In genomic region chr17:30635367-30635766, GRCm38 (mm10) we compare ENCODE assay signal across 8 mouse cellular contexts. TPM values are rescaled to one million over a fixed set of nuclear protein-coding genes. Genes with fewer than 3 reads are reported as not detected.
DNase-seq lines count a peak whose midpoint lies in the region; ATAC-seq and TF ChIP-seq lines count a peak whose summit lies in the region.

No protein-coding gene starts in this region.

- no peak overlapping the region for H3K27ac ChIP-seq in embryonic facial prominence, embryonic 14.5 days (replicated peaks; ENCODE audit: low read depth, low read length)
- no peak overlapping the region for H3K27ac ChIP-seq in intestine, embryonic 16.5 days (ENCODE audit: low read length)
- H3K27ac ChIP-seq in midbrain, embryonic 15.5 days, result no peak overlapping the region
- no peak overlapping the region for H3K27ac ChIP-seq in layer of hippocampus, adult 2 months

- ATAC-seq in embryonic facial prominence, embryonic 14.5 days (ENCODE audit: low read depth), result peak; percentile 63
- ATAC-seq in intestine, embryonic 16.5 days, result peak; percentile 21; the same call in 1 of the 2 replicates
- no peak for ATAC-seq in midbrain, embryonic 15.5 days (replicated peaks)
- no peak for ATAC-seq in megakaryocyte, adult 5-6 weeks (ENCODE audit: poor library complexity, severe bottlenecking)

- WGBS in embryonic facial prominence, embryonic 14.5 days, result 18% methylated on average over 16 of the region's 17 CpGs
- 23% methylated on average over 17 of the region's 17 CpGs for WGBS in intestine, embryonic 16.5 days
- whole genome bisulfite sequencing in midbrain, embryonic 15.5 days, result 15% methylated on average over 15 of the region's 17 CpGs

- H3K27me3 ChIP-seq in embryonic facial prominence, embryonic 14.5 days (replicated peaks; ENCODE audit: control insufficient read depth, insufficient read depth, low read length), result no peaks in the 10 kb centered on the region
- no peaks in the 10 kb centered on the region for H3K27me3 ChIP-seq in intestine, embryonic 16.5 days (replicated peaks; ENCODE audit: control insufficient read depth, insufficient read depth, low read length)
- H3K27me3 ChIP-seq in midbrain, embryonic 15.5 days (replicated peaks), result no peaks in the 10 kb centered on the region

- no peak for TF ChIP-seq CTCF in layer of hippocampus, adult 2 months (conservative IDR thresholded peaks at IDR 0.05)

- peak overlapping the region; percentile 32 for H3K4me3 ChIP-seq in embryonic facial prominence, embryonic 14.5 days (ENCODE audit: low read depth, low read length)
- H3K4me3 ChIP-seq in intestine, embryonic 16.5 days (ENCODE audit: low read length), result peak overlapping the region; percentile 23
- no peak overlapping the region for H3K4me3 ChIP-seq in midbrain, embryonic 15.5 days
- no peak overlapping the region for H3K4me3 ChIP-seq in layer of hippocampus, adult 2 months

- H3K4me2 ChIP-seq in embryonic facial prominence, embryonic 14.5 days (ENCODE audit: low read depth, low read length), result peak overlapping the region; percentile 45
- H3K4me2 ChIP-seq in intestine, embryonic 16.5 days (ENCODE audit: low read depth, low read length), result peak overlapping the region; percentile 26
- peak overlapping the region; percentile 1; the same call in 1 of the 2 replicates for H3K4me2 ChIP-seq in midbrain, embryonic 15.5 days

- no peaks in the 10 kb centered on the region for H3K36me3 ChIP-seq in embryonic facial prominence, embryonic 14.5 days (ENCODE audit: control insufficient read depth, insufficient read depth, low read length)
- no peaks in the 10 kb centered on the region for H3K36me3 ChIP-seq in intestine, embryonic 16.5 days (ENCODE audit: control insufficient read depth, insufficient read depth, low read length)
- no peaks in the 10 kb centered on the region for H3K36me3 ChIP-seq in midbrain, embryonic 15.5 days (replicated peaks)

- 0 out of 2 replicates have a peak overlapping the region, but pooled peaks have one; percentile 45 for H3K9ac ChIP-seq in embryonic facial prominence, embryonic 14.5 days (ENCODE audit: low read depth, low read length)
- peak overlapping the region; percentile 27 for H3K9ac ChIP-seq in intestine, embryonic 16.5 days (ENCODE audit: low read depth, low read length)
- H3K9ac ChIP-seq in midbrain, embryonic 15.5 days, result no peak overlapping the region

- H3K4me1 ChIP-seq in embryonic facial prominence, embryonic 14.5 days (ENCODE audit: control insufficient read depth, insufficient read depth, low read length), result no peaks in the 10 kb centered on the region
- H3K4me1 ChIP-seq in intestine, embryonic 16.5 days (ENCODE audit: control insufficient read depth, insufficient read depth, low read length), result peaks cover 4% of the 10 kb centered on the region; the same call in 1 of the 2 replicates
- no peaks in the 10 kb centered on the region for H3K4me1 ChIP-seq in midbrain, embryonic 15.5 days

- DNase-seq in ovary, postnatal 14 days (ENCODE audit: low spot score), result peak; percentile 16
- DNase-seq in ovary, adult 18-20 months (ENCODE audit: low spot score), result no peak
- DNase-seq in embryonic facial prominence, embryonic 14.5 days (ENCODE audit: low spot score), result peak; percentile 65
- DNase-seq in layer of hippocampus, adult 2 months (ENCODE audit: low spot score in 2 of 2), result no peak
- DNase-seq in adrenal gland, postnatal 25 days, result no peak

- no peaks in the 10 kb centered on the region for H3K9me3 ChIP-seq in embryonic facial prominence, embryonic 14.5 days (ENCODE audit: control insufficient read depth, low read length)
- no peaks in the 10 kb centered on the region for H3K9me3 ChIP-seq in intestine, embryonic 16.5 days (ENCODE audit: control insufficient read depth, low read length)
- H3K9me3 ChIP-seq in midbrain, embryonic 15.5 days, result no peaks in the 10 kb centered on the region

RNA-seq across cellular contexts. Expression of gene Glo1, which starts 8.7 kb away (rescaled TPM):
- polyA plus RNA-seq in embryonic facial prominence, embryonic 14.5 days (2014; fragmentation: Nextera tagmentation; extraction: Ambion mirVana), result 214 and 221 TPM in 2 replicates
- 234 and 240 TPM in 2 replicates for polyA plus RNA-seq in intestine, embryonic 16.5 days (2015; fragmentation: Nextera tagmentation; extraction: Ambion mirVana)
- 128 and 131 TPM in 2 replicates for polyA plus RNA-seq in midbrain, embryonic 15.5 days (2015; fragmentation: Nextera tagmentation; extraction: Ambion mirVana)
- 52.5 and 55.3 TPM in 2 replicates for total RNA-seq in megakaryocyte, adult 5-6 weeks (2015)
- total RNA-seq in megakaryocyte, adult 5-6 weeks (2017), result 56.7 and 61.8 TPM in 2 replicates
- total RNA-seq in layer of hippocampus, adult 2 months (2021), result 100 to 1,000 TPM; 194 to 199 TPM
- 102 and 142 TPM in 2 replicates for total RNA-seq in adrenal gland, postnatal 25 days (2021)

RNA-seq across cellular contexts. Expression of gene Dnah8, which starts 11.2 kb away (rescaled TPM):
- 2.9 and 4.1 TPM in 2 replicates for polyA plus RNA-seq in embryonic facial prominence, embryonic 14.5 days (2014; fragmentation: Nextera tagmentation; extraction: Ambion mirVana)
- polyA plus RNA-seq in intestine, embryonic 16.5 days (2015; fragmentation: Nextera tagmentation; extraction: Ambion mirVana), result 0.79 and 0.82 TPM in 2 replicates
- 2.0 and 2.7 TPM in 2 replicates for polyA plus RNA-seq in midbrain, embryonic 15.5 days (2015; fragmentation: Nextera tagmentation; extraction: Ambion mirVana)
- total RNA-seq in megakaryocyte, adult 5-6 weeks (2015), result 23.8 and 24.3 TPM in 2 replicates
- 35.7 and 43.9 TPM in 2 replicates for total RNA-seq in megakaryocyte, adult 5-6 weeks (2017)
- 1 to 10 TPM; 2.4 to 3.5 TPM for total RNA-seq in layer of hippocampus, adult 2 months (2021)
- 0.33 and 0.64 TPM in 2 replicates for total RNA-seq in adrenal gland, postnatal 25 days (2021)

RNA-seq across cellular contexts. Expression of gene Btbd9, which starts 59.1 kb away (rescaled TPM):
- 38.0 and 52.7 TPM in 2 replicates for polyA plus RNA-seq in embryonic facial prominence, embryonic 14.5 days (2014; fragmentation: Nextera tagmentation; extraction: Ambion mirVana)
- polyA plus RNA-seq in intestine, embryonic 16.5 days (2015; fragmentation: Nextera tagmentation; extraction: Ambion mirVana), result 50.8 and 51.6 TPM in 2 replicates
- 156 and 163 TPM in 2 replicates for polyA plus RNA-seq in midbrain, embryonic 15.5 days (2015; fragmentation: Nextera tagmentation; extraction: Ambion mirVana)
- 16.3 and 21.0 TPM in 2 replicates for total RNA-seq in megakaryocyte, adult 5-6 weeks (2015)
- total RNA-seq in megakaryocyte, adult 5-6 weeks (2017), result 12.6 and 15.5 TPM in 2 replicates
- 100 to 1,000 TPM; 168 to 187 TPM for total RNA-seq in layer of hippocampus, adult 2 months (2021)
- total RNA-seq in adrenal gland, postnatal 25 days (2021), result 40.1 and 41.3 TPM in 2 replicates

Comparison
In these comparisons a context has a peak if more than half of its experiments do, and no peak if none do; other contexts are left out.
1. DNase-seq: peak in ovary, postnatal 14 days (single experiment) and embryonic facial prominence, embryonic 14.5 days (single experiment); none in ovary, adult 18-20 months (single experiment), layer of hippocampus, adult 2 months (0 of 2) and adrenal gland, postnatal 25 days (single experiment).
2. ATAC-seq: peak in embryonic facial prominence, embryonic 14.5 days (single experiment) and intestine, embryonic 16.5 days (single experiment); none in midbrain, embryonic 15.5 days (single experiment) and megakaryocyte, adult 5-6 weeks (single experiment).
3. H3K4me3 ChIP-seq: peak in embryonic facial prominence, embryonic 14.5 days (single experiment) and intestine, embryonic 16.5 days (single experiment); none in midbrain, embryonic 15.5 days (single experiment) and layer of hippocampus, adult 2 months (single experiment).
4. RNA of gene Dnah8, which starts 11.2 kb away (total RNA-seq): 23.8 to 43.9 TPM in megakaryocyte, adult 5-6 weeks; 2.4 to 3.5 TPM in layer of hippocampus, adult 2 months and 0.33 to 0.64 TPM in adrenal gland, postnatal 25 days; every median in the first group is over 4 times any median in the second.
5. Peak in every context shown above with its lines, with median percentiles within 50 percentile points of each other: H3K4me2 ChIP-seq.